Mouse (Mus musculus) small intestine, adult 2 months (tissue): ENCODE results near the gene Adcy3.

Source experiments
- CTCF ChIP-seq: fragments of 200-500 bp; IDR thresholded peaks from 2 replicates; pipeline ENCODE4 v1.5.1; 2012; ENCODE audit warnings: low read depth, mild to moderate bottlenecking, control low read depth, inconsistent platforms, low read length, moderate library complexity, mixed read lengths; ENCODE audit not compliant: insufficient replicate concordance, insufficient read length; ENCODE audit errors: extremely low read depth
- POLR2A ChIP-seq: fragments of 200-500 bp; IDR thresholded peaks from 2 replicates; pipeline ENCODE4 v1.6.1; 2012; ENCODE audit warnings: low read depth, mild to moderate bottlenecking, control low read depth, inconsistent platforms, low read length, moderate library complexity

DNA sequence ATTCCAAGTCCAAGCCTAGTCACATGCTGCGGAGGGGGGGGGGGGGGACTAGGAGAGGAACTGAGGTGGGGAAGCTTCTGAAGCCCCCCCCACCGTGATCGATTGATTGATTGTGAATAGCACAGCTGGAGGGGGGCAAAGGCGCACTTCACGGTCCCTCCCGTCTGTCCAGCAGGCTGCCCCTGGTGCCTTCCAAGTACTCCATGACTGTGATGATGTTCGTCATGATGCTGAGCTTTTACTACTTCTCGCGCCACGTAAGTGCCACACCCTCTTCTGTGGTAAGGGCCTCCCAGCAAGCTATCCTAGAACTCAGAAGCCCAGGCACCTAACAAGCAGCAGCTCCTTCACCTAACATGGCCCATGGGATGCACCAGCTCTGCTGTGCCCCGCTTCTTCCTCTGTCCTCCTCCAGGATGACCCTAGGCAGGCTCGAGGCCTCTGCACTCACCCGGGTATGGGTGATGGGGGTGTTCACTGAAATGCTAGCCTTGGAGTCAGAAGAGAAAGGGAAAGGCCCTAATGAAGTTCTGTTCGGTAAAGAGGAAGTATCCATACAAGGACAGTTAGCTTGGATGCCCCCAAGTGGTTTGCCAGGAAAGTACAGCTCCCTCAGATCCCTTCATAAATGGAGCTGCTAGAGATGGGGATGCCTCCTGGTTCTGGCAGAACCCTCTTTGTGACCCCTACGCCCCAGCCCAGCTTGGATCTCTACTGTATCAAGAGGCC is 75.7 kb downstream of the Adcy3 start:
- TF ChIP-seq POLR2A (no peak), CTCF (peak; percentile 19; the same call in 1 of the 2 replicates)
